Mouse (Mus musculus) kidney, embryonic 16.5 days (tissue): Measurements from ENCODE around the gene Izumo4. TPM values are rescaled to one million over a fixed set of nuclear protein-coding genes. Genes with fewer than 3 reads are reported as not detected.

Experiments
- ATAC-seq: fragments of 200-750 bp; cut with Nextera tagmentation; 2 replicates; pipeline ENCODE4 v1.8.0; 2017; ENCODE audit warnings: moderate TSS enrichment; ENCODE audit not compliant: low FRiP score, low TSS enrichment
- H3K27ac ChIP-seq: fragments of 300-500 bp; sonication (generic); 2 replicates; pipeline ENCODE4 v1.5.1; 2014; ENCODE audit warnings: low read length
- H3K27me3 ChIP-seq: fragments of 300-500 bp; sonication (generic); 2 replicates; pipeline ENCODE4 v1.6.1; 2014; ENCODE audit warnings: low read length, control low read depth, mixed read lengths; ENCODE audit not compliant: insufficient read depth
- H3K36me3 ChIP-seq: fragments of 300-500 bp; sonication (generic); 2 replicates; pipeline ENCODE4 v1.6.1; 2014; ENCODE audit warnings: low read length, control low read depth, mixed read lengths; ENCODE audit not compliant: insufficient read depth
- H3K4me1 ChIP-seq: fragments of 300-500 bp; sonication (generic); 2 replicates; pipeline ENCODE4 v1.6.1; 2014; ENCODE audit warnings: low read length, control low read depth, mixed read lengths; ENCODE audit not compliant: insufficient read depth
- H3K4me2 ChIP-seq: fragments of 300-500 bp; sonication (generic); replicated peaks from 2 replicates; pipeline ENCODE4 v1.6.1; 2014; ENCODE audit warnings: low read depth, low read length
- H3K4me3 ChIP-seq: fragments of 300-500 bp; sonication (generic); 2 replicates; pipeline ENCODE4 v1.5.1; 2014; ENCODE audit warnings: mild to moderate bottlenecking, low read length
- H3K9ac ChIP-seq: fragments of 300-500 bp; sonication (generic); replicated peaks from 2 replicates; pipeline ENCODE4 v1.6.1; 2014; ENCODE audit warnings: low read length
- H3K9me3 ChIP-seq: fragments of 300-500 bp; sonication (generic); 2 replicates; pipeline ENCODE4 v1.6.1; 2016; ENCODE audit warnings: low read length, control low read depth
- WGBS: fragments of 180-500 bp; shearing (Covaris S2); extraction: QIAGEN DNeasy Blood & Tissue Kit; methylation state at CpG from one replicate; pipeline ENCODE4 v1.1.7; 2014; 5-methylcytosine and 5-hydroxymethylcytosine counted together
- polyA plus RNA-seq: library from polyadenylated mRNA; unstranded; fragments of >200 nt; fragmentation: Nextera tagmentation; extraction: Ambion mirVana; gene quantifications from 2 replicates; pipeline ENCODE4 v1.2.1, GENCODE M21; 2015

Izumo4 gene
- polyA plus RNA-seq, 1 experiment from 2014 or later: 23.8 TPM

- H3K36me3 ChIP-seq: peaks cover 44% of the 10 kb centered on the region
Observed at GRCm38 (mm10) chr10:80705033-80705432, 3.0 kb downstream of the Izumo4 start.

GRCm38 (mm10) chr10:80705479-80705878 lies 3.5 kb downstream of the Izumo4 start:
- Histone ChIP-seq H3K4me2 (no peak overlapping the region), H3K4me1 (peaks cover 20% of the 10 kb centered on the region)
- 77% methylated on average over 3 of the region's 3 CpGs for WGBS

More at GRCm38 (mm10) chr10:80705033-80705432, 3.0 kb downstream of the Izumo4 start:
- H3K27me3 ChIP-seq: no peaks in the 10 kb centered on the region
- H3K4me3 ChIP-seq: no peak overlapping the region
- no peak overlapping the region for H3K9ac ChIP-seq
- H3K4me1 ChIP-seq: peaks cover 24% of the 10 kb centered on the region
- no peak overlapping the region for H3K27ac ChIP-seq
- ATAC-seq: no peak
- WGBS: 65% methylated on average over 3 of the region's 3 CpGs
- no peaks in the 10 kb centered on the region for H3K9me3 ChIP-seq
- H3K4me2 ChIP-seq: no peak overlapping the region

GRCm38 (mm10) chr10:80710834-80711233 lies 8.8 kb downstream of the Izumo4 start:
- H3K27me3 ChIP-seq: no peaks in the 10 kb centered on the region
- no peaks in the 10 kb centered on the region for H3K4me1 ChIP-seq
- H3K4me2 ChIP-seq: no peak overlapping the region
- H3K27ac ChIP-seq: no peak overlapping the region
- 84% methylated on average over 3 of the region's 3 CpGs for WGBS
- H3K4me3 ChIP-seq: no peak overlapping the region
- H3K9ac ChIP-seq: no peak overlapping the region
- H3K36me3 ChIP-seq: peaks cover 94% of the 10 kb centered on the region
- no peak for ATAC-seq
- no peaks in the 10 kb centered on the region for H3K9me3 ChIP-seq

More at GRCm38 (mm10) chr10:80705479-80705878, 3.5 kb downstream of the Izumo4 start:
- H3K4me3 ChIP-seq: no peak overlapping the region
- no peak for ATAC-seq
- H3K9me3 ChIP-seq: no peaks in the 10 kb centered on the region
- no peak overlapping the region for H3K27ac ChIP-seq
- peaks cover 49% of the 10 kb centered on the region for H3K36me3 ChIP-seq
- H3K27me3 ChIP-seq: no peaks in the 10 kb centered on the region
- H3K9ac ChIP-seq: no peak overlapping the region

GRCm38 (mm10) chr10:80717281-80717680 lies 15.3 kb downstream of the Izumo4 start:
- Histone ChIP-seq H3K9me3 (no peaks in the 10 kb centered on the region), H3K4me1 (no peaks in the 10 kb centered on the region), H3K9ac (no peak overlapping the region), H3K4me3 (no peak overlapping the region), H3K4me2 (no peak overlapping the region), H3K27ac (no peak overlapping the region), H3K27me3 (no peaks in the 10 kb centered on the region), H3K36me3 (peaks cover 91% of the 10 kb centered on the region)
- no peak for ATAC-seq
- WGBS: 79% methylated on average over 1 of the region's 1 CpGs

GRCm38 (mm10) chr10:80727369-80728127 lies 25.6 kb downstream of the Izumo4 start:
- no peak overlapping the region for H3K9ac ChIP-seq
- H3K4me2 ChIP-seq: no peak overlapping the region
- no peaks in the 10 kb centered on the region for H3K4me1 ChIP-seq
- H3K9me3 ChIP-seq: no peaks in the 10 kb centered on the region
- no peak for ATAC-seq
- no peaks in the 10 kb centered on the region for H3K27me3 ChIP-seq
- 82% methylated on average over 5 of the region's 5 CpGs for WGBS
- H3K27ac ChIP-seq: no peak overlapping the region
- H3K4me3 ChIP-seq: no peak overlapping the region
- peaks cover 84% of the 10 kb centered on the region for H3K36me3 ChIP-seq

GRCm38 (mm10) chr10:80732611-80733101 lies 30.7 kb downstream of the Izumo4 start:
- H3K27me3 ChIP-seq: no peaks in the 10 kb centered on the region
- no peak for ATAC-seq
- H3K9ac ChIP-seq: no peak overlapping the region
- H3K27ac ChIP-seq: no peak overlapping the region
- H3K4me1 ChIP-seq: no peaks in the 10 kb centered on the region
- 92% methylated on average over 6 of the region's 6 CpGs for WGBS
- peaks cover 47% of the 10 kb centered on the region for H3K36me3 ChIP-seq
- no peak overlapping the region for H3K4me2 ChIP-seq
- H3K4me3 ChIP-seq: no peak overlapping the region
- no peaks in the 10 kb centered on the region for H3K9me3 ChIP-seq

- Histone ChIP-seq H3K27me3 (no peaks in the 10 kb centered on the region), H3K9me3 (no peaks in the 10 kb centered on the region), H3K4me1 (peaks cover 16% of the 10 kb centered on the region), H3K4me3 (no peak overlapping the region), H3K27ac (no peak overlapping the region), H3K9ac (no peak overlapping the region), H3K36me3 (peaks cover 12% of the 10 kb centered on the region; the same call in 1 of the 2 replicates), H3K4me2 (no peak overlapping the region)
- WGBS: 73% methylated on average over 5 of the region's 5 CpGs
- ATAC-seq: no peak
Observed at GRCm38 (mm10) chr10:80736731-80737130, 34.7 kb downstream of the Izumo4 start.

GRCm38 (mm10) chr10:80738657-80739056 lies 36.7 kb downstream of the Izumo4 start:
- Histone ChIP-seq H3K4me3 (no peak overlapping the region), H3K9ac (no peak overlapping the region), H3K27me3 (no peaks in the 10 kb centered on the region), H3K27ac (no peak overlapping the region), H3K4me1 (peaks cover 20% of the 10 kb centered on the region), H3K9me3 (no peaks in the 10 kb centered on the region), H3K36me3 (0 out of 2 replicates have a peak, but pooled peaks cover 7% of the 10 kb centered on the region), H3K4me2 (no peak overlapping the region)
- 70% methylated on average over 1 of the region's 1 CpGs for WGBS
- ATAC-seq: no peak

GRCm38 (mm10) chr10:80741146-80741545 lies 39.2 kb downstream of the Izumo4 start:
- ATAC-seq: no peak
- Histone ChIP-seq H3K27ac (no peak overlapping the region; the same call in 1 of the 2 replicates), H3K27me3 (no peaks in the 10 kb centered on the region), H3K4me1 (peaks cover 25% of the 10 kb centered on the region), H3K9ac (peak overlapping the region; percentile 97), H3K36me3 (no peaks in the 10 kb centered on the region), H3K9me3 (no peaks in the 10 kb centered on the region), H3K4me2 (peak overlapping the region; percentile 95), H3K4me3 (peak overlapping the region; percentile 100)
- WGBS: 18% methylated on average over 5 of the region's 5 CpGs

GRCm38 (mm10) chr10:80741634-80742179 lies 39.7 kb downstream of the Izumo4 start:
- H3K27ac ChIP-seq: peak overlapping the region; percentile 76; the same call in 1 of the 2 replicates
- no peaks in the 10 kb centered on the region for H3K36me3 ChIP-seq
- H3K9me3 ChIP-seq: no peaks in the 10 kb centered on the region
- H3K4me1 ChIP-seq: peaks cover 25% of the 10 kb centered on the region
- peak overlapping the region; percentile 95 for H3K4me2 ChIP-seq
- H3K27me3 ChIP-seq: no peaks in the 10 kb centered on the region
- H3K9ac ChIP-seq: peak overlapping the region; percentile 97
- under 1% methylated on average over 46 of the region's 46 CpGs for WGBS
- H3K4me3 ChIP-seq: peak overlapping the region; percentile 100
- peak; percentile 3; the same call in 1 of the 2 replicates for ATAC-seq
